Mouse (Mus musculus): Measurements from ENCODE around the gene Ptov1. TPM values are rescaled to one million over a fixed set of nuclear protein-coding genes. Genes with fewer than 3 reads are reported as not detected.
A peak's percentile ranks its signal among the peaks of the same experiment; 100 is the strongest.

The Ptov1 gene
- polyA plus RNA-seq, 1 experiment from 2014 or later, result 331 TPM

DNA sequence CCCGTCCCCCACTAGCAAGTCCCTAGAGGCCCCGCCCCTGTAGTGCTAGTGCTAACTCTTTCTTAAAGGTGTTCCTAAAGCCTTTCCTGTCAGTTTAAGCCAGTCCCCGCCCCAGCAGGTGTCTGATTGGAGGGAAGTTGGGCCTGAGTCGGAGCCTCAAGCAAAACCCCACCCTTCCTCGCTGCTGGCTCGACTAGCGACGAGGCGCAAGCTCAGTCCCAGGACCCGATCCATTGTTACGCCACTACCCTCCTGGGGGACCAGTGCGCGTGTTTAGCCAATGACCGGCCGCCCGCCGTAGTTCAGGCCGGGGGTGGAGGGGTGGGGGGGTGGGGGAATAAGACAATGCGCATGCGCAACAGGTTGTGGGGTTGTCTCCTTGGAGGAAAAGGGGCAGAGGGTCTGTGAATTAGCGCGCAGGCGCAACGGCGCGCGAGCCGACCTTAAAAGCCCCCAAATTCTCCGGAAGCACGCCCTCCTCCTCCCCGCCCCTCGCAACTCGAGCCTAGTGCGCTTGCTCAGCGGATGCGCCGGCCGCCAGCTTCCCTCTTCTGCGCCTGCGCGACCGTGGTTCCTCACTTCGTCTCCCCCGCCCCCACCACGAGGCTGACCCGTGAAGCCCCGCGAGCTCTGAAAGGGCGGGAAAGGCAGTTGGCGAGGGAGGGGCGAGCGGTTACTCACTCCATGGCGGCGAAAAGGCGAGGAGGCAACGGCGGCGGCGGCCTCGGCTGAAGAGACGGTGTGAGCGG, 53.7 kb downstream of the Ptov1 start, which contains the start of the genes Nup62 and Il4i1:
Gene Nup62, plus strand, starts transcription at position 368 of the 749 bp plus-strand sequence.
Gene Il4i1, plus strand, starts transcription at position 667 of the 749 bp plus-strand sequence.
- Histone ChIP-seq H3K4me1 (replicated peaks; ENCODE audit: control insufficient read depth, insufficient read depth, low read length) (peaks cover 17% of the 10 kb centered on the region), H3K36me3 (ENCODE audit: control insufficient read depth, insufficient read depth, low read length) (no peaks in the 10 kb centered on the region), H3K27ac (ENCODE audit: low read depth, low read length) (peak within 1 kb of the TSS; percentile 93), H3K4me3 (ENCODE audit: low read depth, low read length) (peak within 1 kb of the TSS; percentile 92), H3K4me2 (replicated peaks; ENCODE audit: low read depth, low read length) (peak within 1 kb of the TSS; percentile 80), H3K9ac (ENCODE audit: low read depth, low read length) (peak within 1 kb of the TSS; percentile 95), H3K9me3 (ENCODE audit: control insufficient read depth, low read length) (no peaks in the 10 kb centered on the region), H3K27me3 (ENCODE audit: control insufficient read depth, insufficient read depth, low read length) (no peaks in the 10 kb centered on the region)
- ATAC-seq (ENCODE audit: low FRiP score) (peak; percentile 96), DNase-seq (ENCODE audit: low spot score) (peak; percentile 100)
- WGBS, result under 1% methylated on average over 54 of the region's 62 CpGs

DNA sequence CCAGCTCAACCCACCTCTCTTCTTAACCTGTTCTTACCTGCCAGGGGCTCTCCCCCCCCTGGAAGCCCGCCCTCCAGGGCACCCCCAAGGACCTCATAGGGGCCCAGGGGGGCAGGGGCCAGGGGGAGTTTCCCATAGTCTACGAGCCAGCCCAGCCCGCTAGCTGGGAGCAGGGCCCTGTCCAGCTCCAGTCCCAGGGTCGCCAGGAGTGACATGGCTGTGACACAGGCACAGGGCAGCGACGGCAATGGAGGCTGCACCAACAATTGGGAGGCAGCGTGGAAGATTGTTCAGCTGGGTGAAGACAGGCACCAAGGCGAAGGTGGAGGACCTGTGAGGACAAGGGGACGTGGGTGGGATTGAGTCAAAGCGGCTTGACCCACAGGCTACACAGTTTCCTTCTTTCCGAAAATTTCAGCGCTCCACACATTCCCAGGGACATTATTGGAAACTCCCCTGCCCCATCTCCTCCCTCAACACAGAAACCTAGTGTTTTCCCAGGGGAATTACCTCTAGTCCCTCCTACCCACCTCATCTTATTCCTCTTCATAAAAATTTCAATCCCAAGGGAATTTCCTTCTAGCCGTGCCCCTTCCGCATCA, 54.5 kb downstream of the Ptov1 start:
- Histone ChIP-seq H3K27ac (ENCODE audit: low read depth, low read length) (peak overlapping the region; percentile 93; the same call in 1 of the 2 replicates), H3K4me1 (replicated peaks; ENCODE audit: control insufficient read depth, insufficient read depth, low read length) (peaks cover 17% of the 10 kb centered on the region), H3K9me3 (ENCODE audit: control insufficient read depth, low read length) (no peaks in the 10 kb centered on the region), H3K27me3 (ENCODE audit: control insufficient read depth, insufficient read depth, low read length) (no peaks in the 10 kb centered on the region), H3K4me2 (replicated peaks; ENCODE audit: low read depth, low read length) (peak overlapping the region; percentile 28), H3K4me3 (ENCODE audit: low read depth, low read length) (peak overlapping the region; percentile 92), H3K36me3 (ENCODE audit: control insufficient read depth, insufficient read depth, low read length) (no peaks in the 10 kb centered on the region), H3K9ac (ENCODE audit: low read depth, low read length) (peak overlapping the region; percentile 35; the same call in 1 of the 2 replicates)
- no peak for DNase-seq (ENCODE audit: low spot score)
- ATAC-seq (ENCODE audit: low FRiP score), result peak; percentile 13
- WGBS, result 34% methylated on average over 14 of the region's 14 CpGs

DNA sequence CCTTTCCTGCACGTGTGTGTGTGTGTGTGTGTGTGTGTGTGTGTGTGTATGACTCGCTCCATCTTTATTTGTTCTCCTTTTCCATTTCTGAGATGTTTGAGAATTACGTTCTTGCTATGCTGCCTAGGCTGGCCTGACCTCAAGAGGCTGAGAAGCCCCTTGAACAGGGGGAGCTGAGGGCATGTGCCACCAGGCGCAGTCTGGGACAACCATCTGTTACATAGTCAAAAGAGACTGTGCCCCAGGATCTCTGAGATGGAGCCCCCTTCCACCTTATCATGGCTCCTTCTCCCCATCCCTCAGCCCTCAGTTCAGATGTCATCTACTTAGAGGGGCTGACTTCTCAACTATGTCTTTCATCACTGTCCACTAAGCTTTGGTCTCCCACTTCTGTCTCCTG, 55.2 kb downstream of the Ptov1 start:
- H3K4me1 ChIP-seq (replicated peaks; ENCODE audit: control insufficient read depth, insufficient read depth, low read length), result peaks cover 17% of the 10 kb centered on the region
- no peaks in the 10 kb centered on the region for H3K36me3 ChIP-seq (ENCODE audit: control insufficient read depth, insufficient read depth, low read length)
- no peaks in the 10 kb centered on the region for H3K9me3 ChIP-seq (ENCODE audit: control insufficient read depth, low read length)
- no peak overlapping the region for H3K4me3 ChIP-seq (ENCODE audit: low read depth, low read length)
- no peak overlapping the region for H3K4me2 ChIP-seq (replicated peaks; ENCODE audit: low read depth, low read length)
- no peaks in the 10 kb centered on the region for H3K27me3 ChIP-seq (ENCODE audit: control insufficient read depth, insufficient read depth, low read length)
- no peak overlapping the region for H3K9ac ChIP-seq (ENCODE audit: low read depth, low read length)
- WGBS, result 97% methylated on average over 3 of the region's 4 CpGs
- no peak overlapping the region for H3K27ac ChIP-seq (ENCODE audit: low read depth, low read length)
- DNase-seq (ENCODE audit: low spot score), result no peak
- ATAC-seq (ENCODE audit: low FRiP score), result no peak

DNA sequence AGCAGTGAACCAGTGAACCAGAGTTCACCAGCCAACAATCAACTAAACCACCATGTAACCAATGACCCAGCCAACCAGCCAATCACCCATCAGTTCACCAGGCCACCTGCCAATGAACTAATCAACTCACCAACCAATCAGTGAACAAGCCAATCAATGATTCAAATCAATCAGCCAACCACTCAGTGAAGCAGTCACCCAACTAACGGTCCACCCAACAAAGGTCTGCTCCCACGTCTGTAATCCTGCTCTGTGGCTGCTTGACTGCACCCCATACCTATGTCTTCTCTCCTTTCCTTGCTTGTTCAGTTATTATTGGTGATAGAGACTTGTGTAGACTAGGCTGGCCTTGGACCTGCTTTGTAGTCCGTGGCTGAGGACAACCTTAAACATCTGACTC, 55.6 kb downstream of the Ptov1 start:
- Histone ChIP-seq H3K27me3 (ENCODE audit: control insufficient read depth, insufficient read depth, low read length) (no peaks in the 10 kb centered on the region), H3K9me3 (ENCODE audit: control insufficient read depth, low read length) (no peaks in the 10 kb centered on the region), H3K4me1 (replicated peaks; ENCODE audit: control insufficient read depth, insufficient read depth, low read length) (peaks cover 16% of the 10 kb centered on the region), H3K9ac (ENCODE audit: low read depth, low read length) (no peak overlapping the region), H3K4me2 (replicated peaks; ENCODE audit: low read depth, low read length) (no peak overlapping the region), H3K4me3 (ENCODE audit: low read depth, low read length) (no peak overlapping the region), H3K36me3 (ENCODE audit: control insufficient read depth, insufficient read depth, low read length) (no peaks in the 10 kb centered on the region), H3K27ac (ENCODE audit: low read depth, low read length) (no peak overlapping the region)
- DNase-seq (ENCODE audit: low spot score), result no peak
- WGBS, result 93% methylated on average over 3 of the region's 3 CpGs
- ATAC-seq (ENCODE audit: low FRiP score), result no peak

MicroRNAs within 50 kb of the gene (microRNA counts, 519-probe panel; counts per million panel counts)
- microRNA mmu-miR-707, result not detected

Other genes with a start within 250 kb of the Ptov1 start
- 1.9 and 2.3 TPM in 2 replicates for gene Myh14, start 198.9 kb downstream of the Ptov1 start, polyA plus RNA-seq (2014; fragmentation: Nextera tagmentation; extraction: Ambion mirVana)
- gene Izumo2, start 161.0 kb downstream of the Ptov1 start, polyA plus RNA-seq (2014; fragmentation: Nextera tagmentation; extraction: Ambion mirVana), result not detected in 2 replicates
- gene Vrk3, start 121.4 kb downstream of the Ptov1 start, polyA plus RNA-seq (2014; fragmentation: Nextera tagmentation; extraction: Ambion mirVana), result 32.5 and 36.7 TPM in 2 replicates
- 3.0 and 3.7 TPM in 2 replicates for gene Zfp473, start 118.7 kb downstream of the Ptov1 start, polyA plus RNA-seq (2014; fragmentation: Nextera tagmentation; extraction: Ambion mirVana)
- 44.2 and 62.3 TPM in 2 replicates for gene Nup62, start 53.7 kb downstream of the Ptov1 start, polyA plus RNA-seq (2014; fragmentation: Nextera tagmentation; extraction: Ambion mirVana)
- gene Il4i1, start 53.4 kb downstream of the Ptov1 start, polyA plus RNA-seq (2014; fragmentation: Nextera tagmentation; extraction: Ambion mirVana), result 0.60 and 1.7 TPM in 2 replicates
- gene Atf5, start 53.1 kb downstream of the Ptov1 start, polyA plus RNA-seq (2014; fragmentation: Nextera tagmentation; extraction: Ambion mirVana), result 1.9 and 2.0 TPM in 2 replicates
- gene Akt1s1, start 20.8 kb downstream of the Ptov1 start, polyA plus RNA-seq (2014; fragmentation: Nextera tagmentation; extraction: Ambion mirVana), result 31.7 and 38.0 TPM in 2 replicates
- 60.9 and 65.5 TPM in 2 replicates for gene Tbc1d17, start 20.7 kb downstream of the Ptov1 start, polyA plus RNA-seq (2014; fragmentation: Nextera tagmentation; extraction: Ambion mirVana)
- 26.3 and 27.6 TPM in 2 replicates for gene Pnkp, start 12.6 kb downstream of the Ptov1 start, polyA plus RNA-seq (2014; fragmentation: Nextera tagmentation; extraction: Ambion mirVana)
- 72.7 and 76.2 TPM in 2 replicates for gene Med25, start 22.9 kb upstream of the Ptov1 start, polyA plus RNA-seq (2014; fragmentation: Nextera tagmentation; extraction: Ambion mirVana)
- gene Fuz, start 26.3 kb upstream of the Ptov1 start, polyA plus RNA-seq (2014; fragmentation: Nextera tagmentation; extraction: Ambion mirVana), result 13.9 and 18.7 TPM in 2 replicates
- 82.7 and 85.0 TPM in 2 replicates for gene Ap2a1, start 59.7 kb upstream of the Ptov1 start, polyA plus RNA-seq (2014; fragmentation: Nextera tagmentation; extraction: Ambion mirVana)
- 0.09 and 0.14 TPM in 2 replicates for gene Tsks, start 73.4 kb upstream of the Ptov1 start, polyA plus RNA-seq (2014; fragmentation: Nextera tagmentation; extraction: Ambion mirVana)
- gene Cpt1c, start 105.1 kb upstream of the Ptov1 start, polyA plus RNA-seq (2014; fragmentation: Nextera tagmentation; extraction: Ambion mirVana), result 23.4 and 23.5 TPM in 2 replicates
- 249 and 259 TPM in 2 replicates for gene Prmt1, start 116.8 kb upstream of the Ptov1 start, polyA plus RNA-seq (2014; fragmentation: Nextera tagmentation; extraction: Ambion mirVana)
- 59.6 and 63.9 TPM in 2 replicates for gene Irf3, start 127.9 kb upstream of the Ptov1 start, polyA plus RNA-seq (2014; fragmentation: Nextera tagmentation; extraction: Ambion mirVana)
- gene Bcl2l12, start 128.9 kb upstream of the Ptov1 start, polyA plus RNA-seq (2014; fragmentation: Nextera tagmentation; extraction: Ambion mirVana), result 54.2 and 56.8 TPM in 2 replicates
- 44.0 and 49.6 TPM in 2 replicates for gene Scaf1, start 146.6 kb upstream of the Ptov1 start, polyA plus RNA-seq (2014; fragmentation: Nextera tagmentation; extraction: Ambion mirVana)
- 21.2 and 21.6 TPM in 2 replicates for gene Rras, start 148.2 kb upstream of the Ptov1 start, polyA plus RNA-seq (2014; fragmentation: Nextera tagmentation; extraction: Ambion mirVana)
- gene Prr12, start 183.1 kb upstream of the Ptov1 start, polyA plus RNA-seq (2014; fragmentation: Nextera tagmentation; extraction: Ambion mirVana), result 13.0 and 16.0 TPM in 2 replicates
- 58.2 and 62.7 TPM in 2 replicates for gene Nosip, start 192.6 kb upstream of the Ptov1 start, polyA plus RNA-seq (2014; fragmentation: Nextera tagmentation; extraction: Ambion mirVana)
- 15.7 and 17.1 TPM in 2 replicates for gene Prrg2, start 192.9 kb upstream of the Ptov1 start, polyA plus RNA-seq (2014; fragmentation: Nextera tagmentation; extraction: Ambion mirVana)
- gene Rcn3, start 222.4 kb upstream of the Ptov1 start, polyA plus RNA-seq (2014; fragmentation: Nextera tagmentation; extraction: Ambion mirVana), result 134 and 149 TPM in 2 replicates
- gene Fcgrt, start 234.1 kb upstream of the Ptov1 start, polyA plus RNA-seq (2014; fragmentation: Nextera tagmentation; extraction: Ambion mirVana), result 12.9 and 13.2 TPM in 2 replicates

Data from hindbrain, embryonic 11.5 days (tissue).